Mouse (Mus musculus) bone marrow macrophage, adult 2 months (primary cell): ENCODE measurements around the gene C130060K24Rik. TPM values are rescaled to one million over a fixed set of nuclear protein-coding genes. Genes with fewer than 3 reads are reported as not detected.

ENCODE experiments used
- H3K27ac ChIP-seq: 2 replicates; pipeline ENCODE4 v1.5.1; 2012; ENCODE audit warnings: low read depth, low read length; ENCODE audit not compliant: insufficient read depth
- H3K4me1 ChIP-seq: 2 replicates; pipeline ENCODE4 v1.6.1; 2012; ENCODE audit warnings: low read length; ENCODE audit not compliant: control insufficient read depth, insufficient read depth
- H3K4me3 ChIP-seq: 2 replicates; pipeline ENCODE4 v1.5.1; 2012; ENCODE audit warnings: mild to moderate bottlenecking, low read length, moderate library complexity; ENCODE audit not compliant: insufficient read depth
- CTCF ChIP-seq: IDR thresholded peaks from 2 replicates; pipeline ENCODE4 v1.5.1; 2012; ENCODE audit warnings: low read depth, mild to moderate bottlenecking, low read length, moderate library complexity
- POLR2A ChIP-seq: IDR thresholded peaks from 2 replicates; pipeline ENCODE4 v1.6.1; 2012; ENCODE audit warnings: mild to moderate bottlenecking, low read depth, low read length, borderline replicate concordance
- polyA plus RNA-seq: library from polyadenylated mRNA; stranded (reverse); fragments of >200 nt; gene quantifications from 2 replicates; pipeline ENCODE4 v1.2.4, GENCODE M21; 2012; ENCODE audit not compliant: missing spikeins, insufficient read depth, insufficient read length

C130060K24Rik gene
- polyA plus RNA-seq: not detected in 2 replicates

- Histone ChIP-seq H3K4me1 (no peaks in the 10 kb centered on the region), H3K4me3 (peak within 1 kb of the TSS; percentile 47), H3K27ac (no peak within 1 kb of the TSS)
- TF ChIP-seq CTCF: no peak
- no peak for TF ChIP-seq POLR2A
Observed at GRCm38 (mm10) chr6:65380918-65381772, at the start of gene C130060K24Rik. Gene C130060K24Rik, plus strand, starts transcription at chr6:65381105.

- H3K27ac ChIP-seq: no peak overlapping the region
- TF ChIP-seq POLR2A (no peak), CTCF (no peak)
- no peak overlapping the region for H3K4me3 ChIP-seq
- no peaks in the 10 kb centered on the region for H3K4me1 ChIP-seq
Observed at GRCm38 (mm10) chr6:65334246-65334645, 46.7 kb upstream of the C130060K24Rik start.

- H3K27ac ChIP-seq: no peak overlapping the region
- TF ChIP-seq CTCF (no peak), POLR2A (no peak)
- H3K4me3 ChIP-seq: no peak overlapping the region
- H3K4me1 ChIP-seq: no peaks in the 10 kb centered on the region
Observed at GRCm38 (mm10) chr6:65339391-65339790, 41.5 kb upstream of the C130060K24Rik start.

GRCm38 (mm10) chr6:65341360-65341759 is 39.5 kb upstream of the C130060K24Rik start:
- Histone ChIP-seq H3K4me3 (no peak overlapping the region), H3K4me1 (no peaks in the 10 kb centered on the region), H3K27ac (no peak overlapping the region)
- no peak for TF ChIP-seq CTCF
- no peak for TF ChIP-seq POLR2A

- Histone ChIP-seq H3K4me3 (no peak overlapping the region), H3K4me1 (no peaks in the 10 kb centered on the region), H3K27ac (no peak overlapping the region)
- no peak for TF ChIP-seq POLR2A
- no peak for TF ChIP-seq CTCF
Observed at GRCm38 (mm10) chr6:65347736-65348135, 33.2 kb upstream of the C130060K24Rik start.

GRCm38 (mm10) chr6:65348255-65348654 is 32.6 kb upstream of the C130060K24Rik start:
- Histone ChIP-seq H3K27ac (no peak overlapping the region), H3K4me1 (no peaks in the 10 kb centered on the region), H3K4me3 (no peak overlapping the region)
- TF ChIP-seq CTCF (no peak), POLR2A (no peak)

GRCm38 (mm10) chr6:65351622-65352021 is 29.3 kb upstream of the C130060K24Rik start:
- no peak overlapping the region for H3K27ac ChIP-seq
- no peaks in the 10 kb centered on the region for H3K4me1 ChIP-seq
- TF ChIP-seq CTCF: no peak
- TF ChIP-seq POLR2A: no peak

GRCm38 (mm10) chr6:65375918-65376317 is 5.0 kb upstream of the C130060K24Rik start:
- Histone ChIP-seq H3K4me3 (no peak overlapping the region), H3K27ac (no peak overlapping the region), H3K4me1 (no peaks in the 10 kb centered on the region)
- no peak for TF ChIP-seq CTCF
- no peak for TF ChIP-seq POLR2A

More at GRCm38 (mm10) chr6:65351622-65352021, 29.3 kb upstream of the C130060K24Rik start:
- no peak overlapping the region for H3K4me3 ChIP-seq

- H3K27ac ChIP-seq: no peak overlapping the region
- TF ChIP-seq CTCF (no peak), POLR2A (no peak)
- H3K4me1 ChIP-seq: no peaks in the 10 kb centered on the region
- no peak overlapping the region for H3K4me3 ChIP-seq
Observed at GRCm38 (mm10) chr6:65421888-65422287, 41.0 kb downstream of the C130060K24Rik start.

- H3K27ac ChIP-seq: no peak overlapping the region
- TF ChIP-seq CTCF: no peak
- no peak for TF ChIP-seq POLR2A
- no peaks in the 10 kb centered on the region for H3K4me1 ChIP-seq
- H3K4me3 ChIP-seq: no peak overlapping the region
Observed at GRCm38 (mm10) chr6:65427065-65427464, 46.2 kb downstream of the C130060K24Rik start.

- H3K27ac ChIP-seq: no peak overlapping the region
- no peak for TF ChIP-seq POLR2A
- TF ChIP-seq CTCF: no peak
- H3K4me3 ChIP-seq: no peak overlapping the region
- peaks cover 3% of the 10 kb centered on the region; the same call in 1 of the 2 replicates for H3K4me1 ChIP-seq
Observed at GRCm38 (mm10) chr6:65433159-65433558, 52.3 kb downstream of the C130060K24Rik start.
